Mouse (Mus musculus) hindbrain, embryonic 12.5 days (tissue): ENCODE data around the gene Pram1. TPM values are rescaled to one million over a fixed set of nuclear protein-coding genes. Genes with fewer than 3 reads are reported as not detected.
"Not testable (repeated sequence)": the region's sequence is repeated elsewhere in the genome, so short reads cannot be mapped to it uniquely, and the experiment has no call there.

Source experiments
- ATAC-seq: fragments of 200-750 bp; cut with Nextera tagmentation; 2 replicates; pipeline ENCODE4 v1.8.0; 2017; ENCODE audit warnings: moderate TSS enrichment; ENCODE audit not compliant: low FRiP score
- H3K27ac ChIP-seq: fragments of 300-500 bp; sonication (generic); 2 replicates; pipeline ENCODE4 v1.5.1; 2016; ENCODE audit warnings: mild to moderate bottlenecking
- H3K27me3 ChIP-seq: fragments of 300-500 bp; sonication (generic); 2 replicates; pipeline ENCODE4 v1.6.1; 2016; ENCODE audit warnings: mild to moderate bottlenecking
- H3K36me3 ChIP-seq: fragments of 300-500 bp; sonication (generic); 2 replicates; pipeline ENCODE4 v1.6.1; 2016; ENCODE audit warnings: mild to moderate bottlenecking
- H3K4me1 ChIP-seq: fragments of 300-500 bp; sonication (generic); 2 replicates; pipeline ENCODE4 v1.6.1; 2016
- H3K4me2 ChIP-seq: fragments of 300-500 bp; sonication (generic); replicated peaks from 2 replicates; pipeline ENCODE4 v1.6.1; 2016; ENCODE audit warnings: mild to moderate bottlenecking
- H3K4me3 ChIP-seq: fragments of 300-500 bp; sonication (generic); 2 replicates; pipeline ENCODE4 v1.5.1; 2016; ENCODE audit warnings: mild to moderate bottlenecking
- H3K9ac ChIP-seq: fragments of 300-500 bp; sonication (generic); 2 replicates; pipeline ENCODE4 v1.6.1; 2016; ENCODE audit warnings: mild to moderate bottlenecking, moderate library complexity
- H3K9me3 ChIP-seq: fragments of 300-500 bp; sonication (generic); replicated peaks from 2 replicates; pipeline ENCODE4 v1.6.1; 2016; ENCODE audit warnings: mild to moderate bottlenecking
- WGBS: fragments of 180-500 bp; shearing (Covaris S2); methylation state at CpG from one replicate; pipeline ENCODE4 v1.1.7; 2016; 5-methylcytosine and 5-hydroxymethylcytosine counted together
- polyA plus RNA-seq: library from polyadenylated mRNA; unstranded; fragments of >200 nt; fragmentation: Nextera tagmentation; extraction: Ambion mirVana; gene quantifications from 2 replicates; pipeline ENCODE4 v1.2.1, GENCODE M21; 2016

The Pram1 gene
- 0.45 and 1.0 TPM in 2 replicates for polyA plus RNA-seq

- WGBS: 86% methylated on average over 4 of the region's 4 CpGs
- Histone ChIP-seq H3K4me2 (no peak within 1 kb of the TSS), H3K4me3 (no peak within 1 kb of the TSS), H3K9ac (no peak within 1 kb of the TSS), H3K36me3 (peaks cover 43% of the 10 kb centered on the region), H3K4me1 (no peaks in the 10 kb centered on the region), H3K27ac (no peak within 1 kb of the TSS), H3K27me3 (no peaks in the 10 kb centered on the region), H3K9me3 (no peaks in the 10 kb centered on the region)
- no peak for ATAC-seq
These were observed at the start of gene Pram1 for GRCm38 (mm10) chr17:33637516-33638276. TSS of gene Pram1 (plus strand) at chr17:33638056.

- Histone ChIP-seq H3K9ac (no peak overlapping the region), H3K36me3 (no peaks in the 10 kb centered on the region), H3K4me1 (no peaks in the 10 kb centered on the region), H3K9me3 (peaks cover 7% of the 10 kb centered on the region; the same call in 1 of the 2 replicates), H3K4me2 (no peak overlapping the region), H3K27ac (no peak overlapping the region), H3K4me3 (no peak overlapping the region), H3K27me3 (no peaks in the 10 kb centered on the region)
- ATAC-seq: no peak
These were observed 40.6 kb upstream of the Pram1 start for GRCm38 (mm10) chr17:33597271-33597670.

GRCm38 (mm10) chr17:33598506-33598905 is 39.4 kb upstream of the Pram1 start:
- 91% methylated on average over 5 of the region's 5 CpGs for WGBS
- no peak for ATAC-seq
- no peak overlapping the region for H3K4me3 ChIP-seq
- no peak overlapping the region for H3K4me2 ChIP-seq
- H3K27ac ChIP-seq: no peak overlapping the region
- peaks cover 7% of the 10 kb centered on the region; the same call in 1 of the 2 replicates for H3K9me3 ChIP-seq
- H3K4me1 ChIP-seq: no peaks in the 10 kb centered on the region
- no peaks in the 10 kb centered on the region for H3K27me3 ChIP-seq
- no peaks in the 10 kb centered on the region for H3K36me3 ChIP-seq
- H3K9ac ChIP-seq: no peak overlapping the region

- no peaks in the 10 kb centered on the region for H3K36me3 ChIP-seq
- peaks cover 7% of the 10 kb centered on the region; the same call in 1 of the 2 replicates for H3K9me3 ChIP-seq
- no peaks in the 10 kb centered on the region for H3K27me3 ChIP-seq
- no peak overlapping the region for H3K27ac ChIP-seq
- WGBS: 91% methylated on average over 8 of the region's 8 CpGs
- no peak overlapping the region for H3K4me3 ChIP-seq
- no peak for ATAC-seq
- no peaks in the 10 kb centered on the region for H3K4me1 ChIP-seq
- H3K4me2 ChIP-seq: no peak overlapping the region
- no peak overlapping the region for H3K9ac ChIP-seq
These were observed 37.9 kb upstream of the Pram1 start for GRCm38 (mm10) chr17:33599836-33600475.

DNA sequence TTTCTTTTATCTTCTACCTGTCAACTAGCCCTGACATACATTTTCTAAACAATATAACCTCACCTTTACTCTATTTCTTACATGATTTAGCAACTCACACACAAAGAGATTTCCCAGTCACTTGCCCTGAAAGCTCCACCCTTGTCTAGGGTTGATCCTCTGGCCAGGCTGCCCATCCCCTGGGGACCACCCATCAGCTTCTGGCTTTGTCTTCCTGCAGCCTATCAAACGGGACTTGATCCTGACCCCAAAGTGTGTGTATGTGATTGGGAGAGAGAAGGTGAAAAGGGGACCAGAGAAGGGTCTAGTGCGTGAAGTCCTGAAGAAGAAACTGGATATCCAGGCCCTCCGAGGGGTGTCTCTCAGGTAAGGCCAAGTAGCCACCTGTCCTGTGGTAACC is 37.0 kb upstream of the Pram1 start:
- H3K4me2 ChIP-seq: no peak overlapping the region
- 86% methylated on average over 3 of the region's 3 CpGs for WGBS
- no peak overlapping the region for H3K4me3 ChIP-seq
- ATAC-seq: no peak
- no peak overlapping the region for H3K27ac ChIP-seq
- H3K36me3 ChIP-seq: no peaks in the 10 kb centered on the region
- no peaks in the 10 kb centered on the region for H3K27me3 ChIP-seq
- no peak overlapping the region for H3K9ac ChIP-seq
- H3K9me3 ChIP-seq: peaks cover 7% of the 10 kb centered on the region; the same call in 1 of the 2 replicates
- no peaks in the 10 kb centered on the region for H3K4me1 ChIP-seq

DNA sequence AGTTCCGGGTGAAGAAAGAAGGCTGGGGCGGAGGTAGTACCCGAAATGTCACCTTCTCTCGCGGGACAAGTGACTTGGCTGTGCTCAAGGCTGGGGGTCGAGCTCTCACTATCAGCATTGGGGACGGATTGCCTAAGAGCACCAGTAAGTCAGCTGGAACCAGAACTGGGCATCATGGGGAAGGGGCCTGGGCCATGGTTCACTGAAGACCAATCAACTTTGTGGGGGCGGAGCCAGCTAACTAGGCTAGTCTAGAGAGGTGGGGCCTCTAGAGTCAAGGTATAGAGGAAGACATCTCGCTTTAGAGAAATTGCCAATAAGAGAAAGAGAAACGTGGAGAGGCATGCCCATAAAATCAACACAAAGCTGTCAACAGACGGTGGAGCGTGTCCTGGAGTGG is 35.9 kb upstream of the Pram1 start:
- 85% methylated on average over 12 of the region's 12 CpGs for WGBS

DNA sequence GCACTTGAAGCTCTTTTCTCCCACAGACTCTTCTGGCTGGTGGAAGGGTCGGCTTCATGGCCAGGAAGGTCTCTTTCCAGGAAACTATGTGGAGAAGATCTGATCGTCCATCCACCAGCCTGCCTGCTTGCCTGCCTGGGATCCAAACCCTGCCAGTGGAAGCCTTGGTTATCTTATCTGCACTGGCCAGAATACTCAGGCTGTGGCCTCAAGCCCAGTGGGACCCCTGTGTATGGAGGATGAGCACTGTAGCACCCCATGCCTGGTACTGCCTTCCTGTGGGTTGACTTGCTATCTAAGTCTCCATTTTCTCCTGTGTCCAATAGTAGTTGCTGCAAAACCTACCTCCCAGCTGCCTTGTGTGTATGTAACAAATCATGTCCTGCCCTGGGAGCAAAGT is 30.6 kb upstream of the Pram1 start:
- no peaks in the 10 kb centered on the region for H3K36me3 ChIP-seq
- H3K4me3 ChIP-seq: no peak overlapping the region
- WGBS: 92% methylated on average over 2 of the region's 2 CpGs
- no peaks in the 10 kb centered on the region for H3K27me3 ChIP-seq
- no peak overlapping the region for H3K9ac ChIP-seq
- H3K9me3 ChIP-seq: no peaks in the 10 kb centered on the region
- no peak overlapping the region for H3K27ac ChIP-seq
- H3K4me1 ChIP-seq: no peaks in the 10 kb centered on the region
- ATAC-seq: no peak
- no peak overlapping the region for H3K4me2 ChIP-seq

More for the DNA sequence above, 35.9 kb upstream of the Pram1 start:
- H3K4me2 ChIP-seq: no peak overlapping the region
- H3K36me3 ChIP-seq: no peaks in the 10 kb centered on the region
- peaks cover 7% of the 10 kb centered on the region; the same call in 1 of the 2 replicates for H3K9me3 ChIP-seq
- no peaks in the 10 kb centered on the region for H3K4me1 ChIP-seq
- no peak for ATAC-seq
- no peak overlapping the region for H3K27ac ChIP-seq
- no peak overlapping the region for H3K9ac ChIP-seq
- no peaks in the 10 kb centered on the region for H3K27me3 ChIP-seq
- H3K4me3 ChIP-seq: no peak overlapping the region

DNA sequence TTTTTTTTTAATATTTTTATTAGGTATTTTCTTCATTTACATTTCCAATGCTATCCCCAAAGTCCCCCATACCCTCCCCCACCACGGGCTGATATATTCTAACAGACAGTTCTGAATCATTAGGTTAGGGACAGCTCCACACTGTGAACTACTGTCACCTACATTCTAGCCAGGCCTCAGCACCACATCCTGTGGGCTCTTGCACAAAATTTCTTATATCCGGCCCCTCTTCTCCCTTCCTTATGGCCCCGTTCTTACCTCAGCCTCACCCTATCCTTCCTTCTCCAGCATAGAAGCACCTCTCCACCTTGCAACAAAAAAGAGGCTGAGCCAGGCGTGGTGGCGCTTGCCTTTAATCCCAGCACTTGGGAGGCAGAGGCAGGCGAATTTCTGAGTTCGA is 27.3 kb upstream of the Pram1 start:
- Histone ChIP-seq H3K9me3 (no peaks in the 10 kb centered on the region), H3K4me1 (no peaks in the 10 kb centered on the region), H3K36me3 (no peaks in the 10 kb centered on the region), H3K4me2 (no peak overlapping the region), H3K27ac (no peak overlapping the region), H3K27me3 (no peaks in the 10 kb centered on the region), H3K9ac (no peak overlapping the region), H3K4me3 (no peak overlapping the region)
- 89% methylated on average over 7 of the region's 7 CpGs for WGBS
- no peak for ATAC-seq

DNA sequence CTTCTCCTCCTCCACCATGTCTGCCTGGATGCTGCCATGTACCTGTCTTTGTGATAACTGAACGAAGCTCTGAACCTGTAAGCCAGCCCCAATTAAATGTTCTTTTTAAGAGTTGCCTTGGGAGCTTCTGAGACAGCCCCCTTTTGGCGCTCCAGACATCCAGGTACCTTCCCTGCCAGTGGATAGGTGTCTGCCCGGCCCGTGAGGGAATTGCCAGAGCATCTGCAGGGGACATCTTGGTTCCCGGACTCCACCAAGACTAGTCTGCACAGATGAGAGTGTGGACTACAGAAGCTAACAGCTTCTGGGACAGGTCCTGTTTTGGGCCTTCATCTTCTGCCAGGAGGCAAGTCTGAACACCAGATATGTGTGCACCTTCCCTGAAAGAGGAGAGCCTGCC is 24.1 kb upstream of the Pram1 start:
- H3K4me2 ChIP-seq, H3K4me1 ChIP-seq, H3K9ac ChIP-seq, H3K4me3 ChIP-seq, H3K27me3 ChIP-seq, H3K9me3 ChIP-seq, H3K27ac ChIP-seq, ATAC-seq, H3K36me3 ChIP-seq: not testable (repeated sequence)
- WGBS: 90% methylated on average over 5 of the region's 5 CpGs

GRCm38 (mm10) chr17:33627281-33627680 is 10.6 kb upstream of the Pram1 start:
- H3K4me1 ChIP-seq: peaks cover 14% of the 10 kb centered on the region
- no peaks in the 10 kb centered on the region for H3K9me3 ChIP-seq
- WGBS: 88% methylated on average over 3 of the region's 3 CpGs
- H3K36me3 ChIP-seq: peaks cover 18% of the 10 kb centered on the region
- H3K4me3 ChIP-seq: no peak overlapping the region
- H3K9ac ChIP-seq: no peak overlapping the region
- H3K27ac ChIP-seq: no peak overlapping the region
- no peak overlapping the region for H3K4me2 ChIP-seq
- no peak for ATAC-seq
- H3K27me3 ChIP-seq: no peaks in the 10 kb centered on the region

DNA sequence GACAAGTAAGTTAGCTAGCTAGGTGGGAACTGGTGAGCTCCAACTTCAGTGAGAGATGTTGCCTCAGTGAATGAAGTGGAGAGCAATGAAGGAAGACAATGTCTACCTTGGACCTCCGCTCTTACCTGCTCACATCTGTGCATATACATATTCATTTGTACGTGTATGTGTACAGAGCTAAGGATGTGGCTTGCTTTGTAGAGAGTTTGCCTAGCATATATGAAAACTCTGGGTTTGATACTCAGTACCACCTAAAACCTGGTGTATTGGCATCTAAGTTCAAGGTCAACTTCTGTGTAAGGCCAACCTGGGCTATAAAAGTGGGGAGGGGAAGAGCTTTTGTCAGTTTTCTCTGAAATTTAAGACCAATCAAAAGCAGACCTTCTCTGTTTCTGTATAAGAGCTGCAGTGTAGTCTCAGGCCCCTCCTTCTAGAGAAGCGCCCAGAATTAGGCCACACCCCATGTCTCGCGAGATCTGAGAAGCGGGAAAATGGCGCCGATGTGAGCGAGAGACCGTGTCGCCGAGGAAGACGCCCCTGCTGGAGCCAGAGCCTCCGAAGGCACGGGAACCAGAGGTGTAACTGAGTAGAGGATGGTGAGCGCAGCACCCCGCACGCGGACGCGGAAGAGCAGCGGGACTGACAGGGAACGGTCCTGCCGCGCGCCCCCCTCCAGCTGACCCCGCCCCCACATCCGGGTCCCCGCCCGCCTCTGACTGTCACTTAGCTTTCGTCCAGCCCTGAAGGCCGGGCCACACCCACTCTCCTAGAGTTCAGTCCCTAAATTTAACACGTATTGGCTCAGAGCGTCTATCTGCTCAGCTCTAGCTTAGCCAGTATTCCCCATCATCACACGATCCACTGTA is 9.0 kb upstream of the Pram1 start, which contains the start of gene Zfp414:
Gene Zfp414, plus strand, starts transcription at position 470 of the 866 bp plus-strand sequence.
- no peaks in the 10 kb centered on the region for H3K9me3 ChIP-seq
- WGBS: 5% methylated on average over 35 of the region's 35 CpGs
- ATAC-seq: peak; percentile 95

More for the DNA sequence above, 9.0 kb upstream of the Pram1 start, which contains the start of gene Zfp414:
- Histone ChIP-seq H3K27me3 (no peaks in the 10 kb centered on the region), H3K9ac (peak within 1 kb of the TSS; percentile 83), H3K4me3 (peak within 1 kb of the TSS; percentile 74), H3K27ac (peak within 1 kb of the TSS; percentile 98), H3K36me3 (peaks cover 29% of the 10 kb centered on the region), H3K4me2 (peak within 1 kb of the TSS; percentile 77), H3K4me1 (peaks cover 14% of the 10 kb centered on the region)
